Mouse (Mus musculus): ENCODE results near the gene Aff1. TPM values are rescaled to one million over a fixed set of nuclear protein-coding genes. Genes with fewer than 3 reads are reported as not detected.

Gene Aff1
- total RNA-seq, 2 experiments from 2014 or later, result 41.7 to 55.7 TPM

Other genes starting within 250 kb of the Aff1 start
- 10 to 100 TPM in 1 of 2 experiments, 1 to 10 TPM in 1; 8.2 to 10.1 TPM for gene Slc10a6, start 63.0 kb upstream of the Aff1 start, total RNA-seq (2021)
- gene 1700016H13Rik, start 36.4 kb upstream of the Aff1 start, total RNA-seq (2021), result not detected
- gene Klhl8, start 218.9 kb downstream of the Aff1 start, total RNA-seq (2021), result 10 to 100 TPM; 10.2 to 11.1 TPM